Mouse (Mus musculus) right cerebral cortex, postnatal 25 days (tissue): ENCODE measurements around the gene Coa3.

Experiments used
- DNase-seq: peaks from one replicate; pipeline ENCODE4 v3.0.0; 2022

Gene Coa3

DNA sequence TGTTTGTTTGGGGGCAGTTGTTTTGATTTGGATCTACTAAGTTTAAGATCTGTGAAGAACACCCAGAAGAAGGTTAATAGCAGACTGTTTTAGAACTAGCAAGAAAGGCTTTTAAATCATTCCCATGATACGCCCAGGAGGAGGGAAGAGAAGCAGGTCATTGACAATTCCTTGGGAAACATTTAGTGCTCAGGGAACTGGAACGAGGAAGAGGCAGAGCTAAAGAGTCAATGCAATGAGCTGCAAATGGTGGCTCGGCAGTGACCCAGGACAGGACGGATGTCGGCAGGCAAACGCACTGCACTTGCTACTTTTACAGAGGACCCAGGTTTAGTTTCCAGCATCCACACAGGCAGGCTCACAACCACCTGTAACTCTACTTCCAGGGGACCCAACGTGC, 1.9 kb upstream of the Coa3 start:
- no peak for DNase-seq

GRCm38 (mm10) chr11:101279193-101279569, 267 bp upstream of the Coa3 start:
- DNase-seq: no peak

DNA sequence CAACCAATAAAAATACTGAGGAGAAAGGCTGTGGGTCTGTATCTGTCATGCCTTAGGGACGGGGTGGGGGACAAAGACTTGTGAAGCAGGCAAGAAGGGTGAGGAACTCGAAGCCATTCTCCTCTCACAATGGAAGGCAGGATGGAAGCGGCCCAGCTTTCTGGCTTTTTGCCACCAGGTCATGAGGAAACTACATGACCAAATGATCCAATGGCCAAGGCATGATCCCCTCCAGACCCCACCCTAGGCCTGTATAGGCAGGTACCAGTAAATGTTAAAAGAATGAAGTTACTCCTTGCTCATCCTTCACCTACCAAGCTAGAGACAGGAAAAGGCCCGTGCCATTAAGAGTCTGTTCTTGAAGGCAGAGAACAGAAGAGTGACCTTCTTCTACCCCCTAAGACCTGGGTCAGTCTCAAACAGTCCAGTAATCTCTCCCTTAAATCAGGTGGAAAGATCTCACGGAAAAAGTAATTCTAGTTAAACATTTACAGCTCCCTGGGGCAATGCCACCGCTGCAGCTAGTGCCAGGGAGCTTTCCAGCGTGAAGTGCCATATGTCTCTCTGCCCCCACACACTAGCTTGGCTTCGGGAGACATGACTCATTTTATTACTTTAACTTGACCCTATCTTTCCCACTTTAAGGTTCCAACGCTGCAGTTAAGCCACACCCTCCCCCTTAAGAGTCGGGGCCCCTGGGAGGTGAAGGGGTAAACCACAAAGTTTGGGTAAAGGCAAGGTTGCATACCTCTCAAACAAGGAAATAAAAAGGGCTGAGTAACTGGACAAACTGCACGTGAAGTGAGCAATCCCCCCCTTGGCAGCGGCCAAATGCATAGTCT, 1.3 kb downstream of the Coa3 start:
- no peak for DNase-seq

- no peak for DNase-seq
These were observed 2.4 kb downstream of the Coa3 start for GRCm38 (mm10) chr11:101276319-101277070.

GRCm38 (mm10) chr11:101275309-101275708, 3.6 kb downstream of the Coa3 start:
- no peak for DNase-seq

GRCm38 (mm10) chr11:101272446-101272845, 6.5 kb downstream of the Coa3 start:
- DNase-seq: no peak

GRCm38 (mm10) chr11:101269577-101270116, 9.3 kb downstream of the Coa3 start:
- DNase-seq: no peak

DNA sequence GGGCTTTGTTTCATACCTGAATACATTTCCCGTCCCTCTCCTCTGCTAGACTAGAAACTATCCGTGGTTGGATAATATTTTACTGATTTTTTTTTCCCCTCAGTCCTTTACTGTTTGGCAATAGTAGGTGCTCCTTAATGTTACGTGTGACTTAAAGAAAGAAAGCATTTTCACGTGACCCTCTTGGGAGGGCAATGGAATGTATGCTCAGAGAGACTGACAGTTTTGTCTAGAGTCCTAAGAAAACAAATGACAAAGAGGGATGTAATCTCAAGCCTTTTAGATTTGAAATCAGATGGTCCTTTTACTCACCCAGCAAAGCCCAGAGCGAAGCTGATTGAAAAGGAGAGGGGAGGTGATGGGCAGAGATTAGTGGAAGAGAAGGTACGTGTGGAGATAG, 13.0 kb downstream of the Coa3 start:
- DNase-seq: no peak

DNA sequence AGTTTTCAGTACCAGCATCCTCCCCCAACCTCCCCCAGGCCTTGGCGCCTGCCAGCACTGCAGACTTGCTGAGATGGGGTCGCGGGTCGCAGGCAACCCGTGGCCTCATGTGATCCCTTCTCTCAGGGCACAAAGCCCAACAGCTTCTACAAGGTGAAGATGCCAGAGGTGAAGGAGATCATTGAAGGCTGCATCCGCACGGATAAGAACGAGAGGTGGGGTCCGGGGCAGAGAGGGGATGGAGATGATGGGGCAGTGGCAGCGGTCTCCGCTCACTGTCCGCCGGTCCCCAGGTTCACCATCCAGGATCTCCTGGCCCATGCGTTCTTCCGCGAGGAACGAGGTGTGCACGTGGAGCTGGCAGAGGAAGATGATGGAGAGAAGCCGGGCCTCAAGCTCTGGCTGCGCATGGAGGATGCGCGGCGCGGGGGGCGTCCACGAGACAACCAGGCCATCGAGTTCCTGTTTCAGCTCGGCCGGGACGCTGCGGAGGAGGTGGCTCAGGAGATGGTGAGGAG, 13.9 kb downstream of the Coa3 start:
- no peak for DNase-seq

DNA sequence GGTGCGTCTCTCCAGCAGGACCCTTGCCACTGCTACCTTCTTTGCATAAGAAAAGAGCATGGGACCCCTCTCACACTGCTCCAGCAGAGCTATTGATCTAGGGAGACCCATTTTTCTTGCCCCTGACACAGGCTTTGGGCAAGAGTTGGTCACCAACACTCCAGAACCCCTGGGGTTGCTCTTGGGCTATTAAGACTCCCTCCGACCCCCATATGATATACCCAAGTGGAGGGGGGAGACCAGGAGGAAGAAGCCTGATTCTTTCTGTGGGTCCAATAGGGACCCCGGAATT, 15.0 kb downstream of the Coa3 start:
- no peak for DNase-seq

DNA sequence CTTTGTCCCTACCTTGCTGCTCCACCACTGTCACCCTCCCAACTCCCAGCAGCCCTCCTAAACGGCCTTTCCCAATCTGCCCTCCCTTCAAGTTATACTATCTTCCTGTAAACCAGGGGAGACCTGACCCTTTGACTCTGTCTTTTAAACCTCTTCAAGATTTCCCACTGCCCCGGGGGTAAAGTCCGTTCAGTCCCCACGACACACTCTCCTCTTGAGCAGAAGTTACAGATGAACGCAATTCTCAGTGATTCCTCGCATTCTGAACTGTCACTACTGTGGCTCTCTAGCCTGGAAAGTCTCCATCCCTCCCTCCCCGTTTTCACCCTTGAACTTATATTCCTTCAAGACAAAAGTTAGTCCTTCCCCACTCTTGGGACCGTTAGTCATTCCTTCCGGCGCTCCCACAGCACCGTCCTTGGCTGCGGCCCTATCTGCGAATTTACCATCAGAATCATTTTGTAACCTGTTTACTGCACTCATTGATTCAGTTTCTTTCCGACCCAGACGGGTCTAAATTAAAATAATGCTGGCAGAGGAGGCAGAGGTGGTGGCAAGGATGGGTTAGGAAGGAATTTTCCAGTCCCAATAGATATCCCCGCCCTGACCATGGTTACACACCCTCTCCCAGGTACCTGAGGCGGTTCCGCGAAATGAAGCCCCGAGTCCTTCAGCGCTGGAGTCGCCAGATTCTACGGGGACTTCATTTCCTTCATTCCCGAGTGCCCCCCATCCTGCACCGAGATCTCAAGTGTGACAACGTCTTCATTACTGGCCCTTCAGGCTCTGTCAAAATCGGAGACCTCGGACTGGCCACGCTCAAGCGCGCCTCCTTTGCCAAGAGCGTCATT, 15.6 kb downstream of the Coa3 start:
- no peak for DNase-seq

DNA sequence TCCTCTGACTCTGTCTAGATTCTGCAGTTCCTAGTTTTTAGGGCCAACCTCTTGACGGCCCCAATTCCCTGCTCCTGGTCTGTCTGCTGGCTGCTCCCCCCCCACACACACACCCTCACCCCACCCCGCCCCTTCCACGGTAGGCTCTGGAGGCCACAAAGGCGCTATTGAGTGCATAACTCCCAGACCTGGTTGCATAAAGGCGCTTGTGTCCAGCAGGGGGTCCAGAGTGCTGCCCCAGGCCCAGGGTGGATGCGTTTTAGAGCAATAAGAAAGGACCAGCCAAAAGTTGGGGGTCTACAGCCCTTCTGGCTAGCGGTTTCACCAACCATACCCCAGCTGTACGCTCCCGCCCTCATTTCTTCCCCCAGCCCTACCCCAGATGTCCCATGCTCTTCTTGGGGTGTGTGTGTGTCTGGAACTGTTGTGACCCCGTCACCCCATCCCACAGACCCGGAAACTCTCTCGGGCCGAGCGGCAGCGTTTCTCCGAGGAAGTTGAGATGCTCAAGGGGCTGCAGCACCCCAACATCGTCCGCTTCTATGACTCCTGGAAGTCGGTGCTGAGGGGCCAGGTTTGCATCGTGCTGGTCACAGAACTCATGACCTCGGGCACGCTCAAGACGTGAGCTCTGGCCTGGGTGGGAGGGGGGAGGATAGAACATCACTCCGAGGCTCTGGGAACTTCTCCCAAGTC, 16.5 kb downstream of the Coa3 start:
- no peak for DNase-seq

GRCm38 (mm10) chr11:101260826-101261380, 18.0 kb downstream of the Coa3 start:
- DNase-seq: no peak

GRCm38 (mm10) chr11:101259948-101260825, 18.7 kb downstream of the Coa3 start, which contains the start of gene Wnk4:
TSS of gene Wnk4 (plus strand) at chr11:101260567.
- peak; percentile 36 for DNase-seq

DNA sequence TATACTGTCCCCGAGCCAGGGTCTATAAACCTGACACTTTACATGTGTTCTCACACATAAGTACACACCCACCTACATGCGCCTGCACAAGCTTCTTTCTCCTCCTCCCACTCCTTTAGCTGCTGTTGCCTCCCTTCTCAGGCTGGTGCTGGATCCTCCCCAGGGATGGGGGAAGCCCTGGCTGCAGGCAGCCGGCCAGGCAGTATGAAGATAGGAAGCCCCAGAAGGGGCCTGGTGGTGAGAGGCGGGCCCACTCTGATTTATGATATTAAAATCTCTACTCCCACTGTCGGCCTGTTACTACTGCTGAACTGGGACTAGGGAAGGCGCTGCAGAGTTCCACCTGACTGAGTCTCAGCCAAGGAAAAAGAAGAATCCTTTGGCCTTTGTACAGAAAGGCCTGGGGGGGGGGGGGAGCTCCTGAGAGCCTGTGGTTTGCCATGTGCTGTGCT, 19.6 kb downstream of the Coa3 start:
- DNase-seq: peak; percentile 73

- DNase-seq: no peak
These were observed 22.8 kb downstream of the Coa3 start for GRCm38 (mm10) chr11:101255826-101256775.

- peak; percentile 85 for DNase-seq
These were observed 25.1 kb downstream of the Coa3 start, which contains the start of gene Vps25 for GRCm38 (mm10) chr11:101253613-101254389. TSS of gene Vps25 (plus strand) at chr11:101253707.

GRCm38 (mm10) chr11:101252941-101253340, 26.0 kb downstream of the Coa3 start:
- no peak for DNase-seq

GRCm38 (mm10) chr11:101251031-101251430, 27.9 kb downstream of the Coa3 start:
- no peak for DNase-seq
